Mouse (Mus musculus) neural tube, embryonic 15.5 days (tissue): Measurements from ENCODE around the gene Trit1. TPM values are rescaled to one million over a fixed set of nuclear protein-coding genes. Genes with fewer than 3 reads are reported as not detected.

ENCODE experiments used
- ATAC-seq: fragments of 200-750 bp; cut with Nextera tagmentation; 2 replicates; pipeline ENCODE4 v1.8.0; 2017; ENCODE audit warnings: mild to moderate bottlenecking, moderate TSS enrichment, moderate library complexity; ENCODE audit not compliant: low FRiP score
- H3K27ac ChIP-seq: fragments of 300-500 bp; sonication (generic); replicated peaks from 2 replicates; pipeline ENCODE4 v1.5.1; 2015; ENCODE audit warnings: mild to moderate bottlenecking, inconsistent platforms
- H3K27me3 ChIP-seq: fragments of 300-500 bp; sonication (generic); replicated peaks from 2 replicates; pipeline ENCODE4 v1.6.1; 2015; ENCODE audit warnings: inconsistent platforms
- H3K36me3 ChIP-seq: fragments of 300-500 bp; sonication (generic); 2 replicates; pipeline ENCODE4 v1.6.1; 2015; ENCODE audit warnings: inconsistent platforms
- H3K4me1 ChIP-seq: fragments of 300-500 bp; sonication (generic); 2 replicates; pipeline ENCODE4 v1.6.1; 2015; ENCODE audit warnings: inconsistent platforms
- H3K4me2 ChIP-seq: fragments of 300-500 bp; sonication (generic); 2 replicates; pipeline ENCODE4 v1.6.1; 2015; ENCODE audit warnings: inconsistent platforms, mild to moderate bottlenecking, moderate library complexity
- H3K4me3 ChIP-seq: fragments of 300-500 bp; sonication (generic); replicated peaks from 2 replicates; pipeline ENCODE4 v1.5.1; 2015; ENCODE audit warnings: mild to moderate bottlenecking, inconsistent platforms
- H3K9ac ChIP-seq: fragments of 300-500 bp; sonication (generic); replicated peaks from 2 replicates; pipeline ENCODE4 v1.6.1; 2015; ENCODE audit warnings: mild to moderate bottlenecking, inconsistent platforms
- H3K9me3 ChIP-seq: fragments of 300-500 bp; sonication (generic); replicated peaks from 2 replicates; pipeline ENCODE4 v1.6.1; 2016; ENCODE audit warnings: inconsistent platforms
- WGBS: fragments of 180-500 bp; shearing (Covaris S2); methylation state at CpG from one replicate; pipeline ENCODE4 v1.1.7; 2015; ENCODE audit warnings: mixed read lengths; 5-methylcytosine and 5-hydroxymethylcytosine counted together
- polyA plus RNA-seq: library from polyadenylated mRNA; unstranded; fragments of >200 nt; fragmentation: Nextera tagmentation; extraction: Ambion mirVana; gene quantifications from 2 replicates; pipeline ENCODE4 v1.2.1, GENCODE M21; 2015

Trit1 gene
- polyA plus RNA-seq, result 21.0 and 21.9 TPM in 2 replicates

- Histone ChIP-seq H3K4me3 (peak within 1 kb of the TSS; percentile 82), H3K4me1 (peaks cover 66% of the 10 kb centered on the region), H3K9ac (peak within 1 kb of the TSS; percentile 85), H3K36me3 (no peaks in the 10 kb centered on the region), H3K9me3 (no peaks in the 10 kb centered on the region), H3K27ac (peak within 1 kb of the TSS; percentile 97), H3K27me3 (no peaks in the 10 kb centered on the region), H3K4me2 (peak within 1 kb of the TSS; percentile 82)
- peak; percentile 82 for ATAC-seq
- WGBS, result under 1% methylated on average over 34 of the region's 34 CpGs
These were observed at the start of gene Trit1 for GRCm38 (mm10) chr4:123016451-123016957. Gene Trit1 (plus strand): TSS chr4:123016597.

DNA sequence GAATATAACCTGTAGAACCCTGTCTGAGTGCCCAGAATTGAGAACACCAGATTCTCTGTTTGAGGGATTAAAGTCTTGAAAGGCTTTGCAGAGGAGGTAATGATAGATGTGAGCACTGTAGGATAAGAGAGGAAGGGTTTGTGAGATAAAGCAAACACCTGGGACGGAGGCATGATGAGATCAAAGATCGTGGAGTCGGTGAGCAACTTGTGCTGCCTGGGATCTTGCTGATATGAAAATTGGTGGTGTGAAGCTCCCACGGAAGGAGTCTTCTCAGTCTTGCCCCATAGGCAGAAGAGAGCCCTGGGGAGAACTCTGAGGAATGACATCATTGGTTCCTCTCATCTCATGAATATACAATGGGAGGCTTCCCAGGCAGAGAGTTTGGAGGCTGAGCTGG lies 48.3 kb upstream of the Trit1 start:
- Histone ChIP-seq H3K9me3 (no peaks in the 10 kb centered on the region), H3K9ac (no peak overlapping the region), H3K4me1 (no peaks in the 10 kb centered on the region), H3K27me3 (no peaks in the 10 kb centered on the region; the same call in 1 of the 2 replicates), H3K36me3 (no peaks in the 10 kb centered on the region), H3K27ac (no peak overlapping the region), H3K4me2 (no peak overlapping the region), H3K4me3 (no peak overlapping the region)
- WGBS, result 74% methylated on average over 4 of the region's 4 CpGs
- no peak for ATAC-seq

- WGBS, result 84% methylated on average over 4 of the region's 4 CpGs
These were observed 45.2 kb upstream of the Trit1 start for GRCm38 (mm10) chr4:122971191-122971590.

GRCm38 (mm10) chr4:122971646-122972045 lies 44.8 kb upstream of the Trit1 start:
- Histone ChIP-seq H3K9ac (no peak overlapping the region), H3K4me2 (no peak overlapping the region), H3K9me3 (no peaks in the 10 kb centered on the region), H3K27me3 (no peaks in the 10 kb centered on the region), H3K27ac (no peak overlapping the region), H3K4me1 (no peaks in the 10 kb centered on the region), H3K4me3 (no peak overlapping the region), H3K36me3 (no peaks in the 10 kb centered on the region)
- no peak for ATAC-seq
- 92% methylated on average over 4 of the region's 4 CpGs for WGBS

More at GRCm38 (mm10) chr4:122971191-122971590, 45.2 kb upstream of the Trit1 start:
- no peaks in the 10 kb centered on the region for H3K4me1 ChIP-seq
- no peaks in the 10 kb centered on the region for H3K27me3 ChIP-seq
- no peaks in the 10 kb centered on the region for H3K9me3 ChIP-seq
- no peaks in the 10 kb centered on the region for H3K36me3 ChIP-seq
- H3K27ac ChIP-seq, result no peak overlapping the region
- no peak overlapping the region for H3K4me2 ChIP-seq
- no peak overlapping the region for H3K9ac ChIP-seq
- ATAC-seq, result no peak
- H3K4me3 ChIP-seq, result no peak overlapping the region

DNA sequence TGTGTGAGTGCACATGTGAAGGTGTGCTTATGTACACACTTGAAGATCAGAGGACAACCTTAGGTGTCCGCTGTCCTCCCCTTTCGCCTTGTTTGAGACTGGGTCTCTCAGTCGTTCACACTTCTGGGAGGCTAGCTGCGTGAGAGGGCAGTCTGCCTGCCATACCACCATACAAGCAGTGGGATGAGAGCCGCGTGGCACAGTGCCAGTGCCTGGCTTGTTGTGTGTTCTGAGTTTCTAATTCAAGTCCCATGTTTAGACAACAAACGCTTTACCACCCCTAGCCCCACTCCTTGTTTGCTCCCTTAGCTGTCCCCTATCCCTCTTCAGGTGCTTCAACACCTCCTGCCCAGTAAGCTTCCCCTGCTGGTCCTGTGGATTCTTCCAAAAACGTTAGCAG lies 44.3 kb upstream of the Trit1 start:
- WGBS, result 74% methylated on average over 8 of the region's 8 CpGs
- no peak for ATAC-seq
- no peaks in the 10 kb centered on the region for H3K9me3 ChIP-seq
- H3K4me3 ChIP-seq, result no peak overlapping the region
- H3K36me3 ChIP-seq, result no peaks in the 10 kb centered on the region
- H3K27me3 ChIP-seq, result no peaks in the 10 kb centered on the region
- H3K9ac ChIP-seq, result no peak overlapping the region
- H3K27ac ChIP-seq, result no peak overlapping the region
- no peaks in the 10 kb centered on the region for H3K4me1 ChIP-seq
- no peak overlapping the region for H3K4me2 ChIP-seq

GRCm38 (mm10) chr4:122974976-122975520 lies 41.3 kb upstream of the Trit1 start:
- no peak for ATAC-seq
- Histone ChIP-seq H3K4me2 (no peak overlapping the region), H3K27ac (no peak overlapping the region), H3K9me3 (no peaks in the 10 kb centered on the region), H3K4me1 (no peaks in the 10 kb centered on the region), H3K4me3 (no peak overlapping the region), H3K36me3 (no peaks in the 10 kb centered on the region), H3K27me3 (no peaks in the 10 kb centered on the region), H3K9ac (no peak overlapping the region)
- WGBS, result 89% methylated on average over 5 of the region's 5 CpGs

DNA sequence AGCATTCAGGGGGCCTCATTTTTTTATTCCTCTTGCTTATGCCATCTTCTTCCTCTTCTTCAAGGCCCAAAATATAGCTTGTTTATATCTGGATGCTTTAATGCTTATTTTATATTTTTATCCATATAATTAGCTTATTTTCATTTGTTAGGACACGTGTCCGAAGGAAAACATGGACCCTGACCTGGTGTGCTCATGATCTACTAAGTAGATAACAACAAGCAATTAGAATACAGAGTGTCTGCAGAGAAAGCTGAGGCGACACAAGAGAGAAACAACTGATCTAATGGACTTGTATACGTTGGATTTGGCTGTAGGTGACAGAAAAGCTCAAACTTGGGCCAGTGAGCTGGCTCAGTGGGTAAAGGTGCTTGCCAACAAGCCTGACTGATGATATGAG lies 39.5 kb upstream of the Trit1 start:
- H3K4me3 ChIP-seq, result no peak overlapping the region
- H3K4me1 ChIP-seq, result no peaks in the 10 kb centered on the region
- peaks cover 5% of the 10 kb centered on the region for H3K27me3 ChIP-seq
- no peak for ATAC-seq
- H3K4me2 ChIP-seq, result no peak overlapping the region
- no peak overlapping the region for H3K27ac ChIP-seq
- H3K36me3 ChIP-seq, result no peaks in the 10 kb centered on the region
- no peak overlapping the region for H3K9ac ChIP-seq
- 85% methylated on average over 4 of the region's 4 CpGs for WGBS
- no peaks in the 10 kb centered on the region for H3K9me3 ChIP-seq

- H3K9ac ChIP-seq, result no peak overlapping the region
- H3K27me3 ChIP-seq, result peaks cover 17% of the 10 kb centered on the region
- ATAC-seq, result no peak
- no peak overlapping the region for H3K4me3 ChIP-seq
- no peak overlapping the region for H3K27ac ChIP-seq
- WGBS, result 87% methylated on average over 2 of the region's 2 CpGs
- H3K36me3 ChIP-seq, result no peaks in the 10 kb centered on the region
- H3K9me3 ChIP-seq, result no peaks in the 10 kb centered on the region
- H3K4me1 ChIP-seq, result peaks cover 9% of the 10 kb centered on the region
- H3K4me2 ChIP-seq, result no peak overlapping the region
These were observed 37.5 kb upstream of the Trit1 start for GRCm38 (mm10) chr4:122978850-122979249.

- no peak overlapping the region for H3K4me3 ChIP-seq
- WGBS, result 81% methylated on average over 3 of the region's 3 CpGs
- no peak for ATAC-seq
- H3K4me2 ChIP-seq, result no peak overlapping the region
- H3K9ac ChIP-seq, result no peak overlapping the region
- peaks cover 20% of the 10 kb centered on the region for H3K27me3 ChIP-seq
- H3K36me3 ChIP-seq, result no peaks in the 10 kb centered on the region
- no peak overlapping the region for H3K27ac ChIP-seq
- H3K4me1 ChIP-seq, result peaks cover 9% of the 10 kb centered on the region
- no peaks in the 10 kb centered on the region for H3K9me3 ChIP-seq
These were observed 36.6 kb upstream of the Trit1 start for GRCm38 (mm10) chr4:122979826-122980225.

- no peak overlapping the region for H3K27ac ChIP-seq
These were observed 35.7 kb upstream of the Trit1 start for GRCm38 (mm10) chr4:122980684-122981083.

GRCm38 (mm10) chr4:122981238-122981637 lies 35.2 kb upstream of the Trit1 start:
- H3K9ac ChIP-seq, result no peak overlapping the region
- WGBS, result 92% methylated on average over 7 of the region's 7 CpGs
- H3K4me3 ChIP-seq, result no peak overlapping the region
- H3K36me3 ChIP-seq, result no peaks in the 10 kb centered on the region
- peaks cover 9% of the 10 kb centered on the region for H3K4me1 ChIP-seq
- H3K27me3 ChIP-seq, result peaks cover 20% of the 10 kb centered on the region
- no peak for ATAC-seq
- H3K9me3 ChIP-seq, result no peaks in the 10 kb centered on the region
- H3K4me2 ChIP-seq, result no peak overlapping the region
- no peak overlapping the region for H3K27ac ChIP-seq

More at GRCm38 (mm10) chr4:122980684-122981083, 35.7 kb upstream of the Trit1 start:
- Histone ChIP-seq H3K9ac (no peak overlapping the region), H3K9me3 (no peaks in the 10 kb centered on the region), H3K27me3 (peaks cover 20% of the 10 kb centered on the region), H3K4me2 (no peak overlapping the region), H3K4me3 (no peak overlapping the region), H3K4me1 (peaks cover 9% of the 10 kb centered on the region), H3K36me3 (no peaks in the 10 kb centered on the region)
- no peak for ATAC-seq
- 89% methylated on average over 2 of the region's 2 CpGs for WGBS

DNA sequence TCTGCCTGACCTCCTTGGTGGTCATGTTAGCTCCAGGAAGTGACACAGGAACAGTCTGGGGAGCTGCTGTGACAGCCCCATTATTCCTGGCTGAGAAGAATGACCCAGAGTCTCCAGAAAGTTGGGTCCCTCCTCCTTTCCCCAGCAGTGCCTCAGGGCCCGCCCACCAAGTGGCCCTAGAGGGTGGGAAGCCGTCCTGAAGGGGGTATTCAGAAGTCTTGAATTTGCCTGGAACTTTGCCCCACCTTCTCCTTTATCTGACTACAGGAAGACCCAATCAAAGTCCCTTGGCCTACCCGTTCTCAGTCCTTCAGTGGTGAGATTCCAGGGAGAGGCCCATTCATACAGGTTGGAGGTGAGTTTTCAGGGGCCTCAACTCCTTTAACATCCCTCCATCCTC lies 34.5 kb upstream of the Trit1 start:
- Histone ChIP-seq H3K9ac (no peak overlapping the region), H3K36me3 (no peaks in the 10 kb centered on the region), H3K4me1 (peaks cover 9% of the 10 kb centered on the region), H3K4me3 (no peak overlapping the region), H3K9me3 (no peaks in the 10 kb centered on the region), H3K27me3 (peaks cover 20% of the 10 kb centered on the region), H3K27ac (no peak overlapping the region), H3K4me2 (no peak overlapping the region)
- 49% methylated on average over 3 of the region's 3 CpGs for WGBS
- no peak for ATAC-seq
